Comparison of ENCODE assay signal across 12 mouse cellular contexts in genomic region chr16:32813362-32813761, GRCm38 (mm10). TPM values are rescaled to one million over a fixed set of nuclear protein-coding genes. Genes with fewer than 3 reads are reported as not detected.
DNase-seq lines count a peak whose midpoint lies in the region; ATAC-seq and TF ChIP-seq lines count a peak whose summit lies in the region.
"Had no signal": no experiment of that assay in that cellular context is flagged by ENCODE, and none has a peak within 500 bp of the region (broad histone marks: within the 10 kb centered on the region; RNA-seq: fewer than 3 reads in every experiment).

No protein-coding gene starts in this region.

- no peak overlapping the region for H3K27ac ChIP-seq in hindbrain, embryonic 15.5 days (replicated peaks)
- H3K27ac ChIP-seq in hindbrain, embryonic 11.5 days (ENCODE audit: low read depth, low read length), result no peak overlapping the region
- no peak overlapping the region for H3K27ac ChIP-seq in ES-E14 (ENCODE audit: insufficient read depth, low read depth, low read length, poor library complexity, severe bottlenecking)
- no peak overlapping the region for H3K27ac ChIP-seq in limb, embryonic 15.5 days

- no peak for DNase-seq in hindbrain, embryonic 11.5 days (ENCODE audit: low spot score)
- DNase-seq in 3134 (ENCODE audit: extremely low read depth, insufficient read length, low spot score) (peak; percentile 37), ES-E14 (ENCODE audit: low read depth, low spot score) (no peak)
- DNase-seq in left cerebral cortex, adult 18-20 months (ENCODE audit: low spot score in 2 of 2), result no peak
- DNase-seq in cerebellum, adult 11 months, result no peak
- no peak for DNase-seq in frontal cortex, adult 2 months (ENCODE audit: extremely low spot score in 1 of 2, low spot score in 1 of 2)

- H3K9me3 ChIP-seq in hindbrain, embryonic 15.5 days, result no peaks in the 10 kb centered on the region
- H3K9me3 ChIP-seq in hindbrain, embryonic 11.5 days (ENCODE audit: control insufficient read depth, low read length), result no peaks in the 10 kb centered on the region
- H3K9me3 ChIP-seq in ES-E14 (ENCODE audit: control insufficient read depth, insufficient read depth, low read depth, low read length), result no peaks in the 10 kb centered on the region
- no peaks in the 10 kb centered on the region for H3K9me3 ChIP-seq in limb, embryonic 15.5 days

- H3K27me3 ChIP-seq in hindbrain, embryonic 15.5 days, result no peaks in the 10 kb centered on the region
- no peaks in the 10 kb centered on the region for H3K27me3 ChIP-seq in hindbrain, embryonic 11.5 days (ENCODE audit: control insufficient read depth, insufficient read depth, low read length)
- no peaks in the 10 kb centered on the region for H3K27me3 ChIP-seq in limb, embryonic 15.5 days

- peaks cover 4% of the 10 kb centered on the region for H3K4me1 ChIP-seq in hindbrain, embryonic 15.5 days (replicated peaks)
- no peaks in the 10 kb centered on the region for H3K4me1 ChIP-seq in hindbrain, embryonic 11.5 days (replicated peaks; ENCODE audit: control insufficient read depth, insufficient read depth, low read length)
- peaks cover 6 to 16% of the 10 kb centered on the region in 2 experiments for H3K4me1 ChIP-seq in ES-E14 (ENCODE audit: control insufficient read depth in 2 of 2, insufficient read depth in 2 of 2, low read length in 2 of 2, poor library complexity in 1 of 2)
- peaks cover 13% of the 10 kb centered on the region for H3K4me1 ChIP-seq in limb, embryonic 15.5 days

- no peaks in the 10 kb centered on the region for H3K36me3 ChIP-seq in hindbrain, embryonic 15.5 days
- H3K36me3 ChIP-seq in hindbrain, embryonic 11.5 days (ENCODE audit: control insufficient read depth, insufficient read depth, low read length), result no peaks in the 10 kb centered on the region
- no peaks in the 10 kb centered on the region for H3K36me3 ChIP-seq in ES-E14 (ENCODE audit: control insufficient read depth, insufficient read depth, low read length, poor library complexity, severe bottlenecking)
- H3K36me3 ChIP-seq in limb, embryonic 15.5 days, result no peaks in the 10 kb centered on the region

- no peak for ATAC-seq in hindbrain, embryonic 15.5 days (ENCODE audit: low FRiP score, low read depth)
- no peak for ATAC-seq in hindbrain, embryonic 11.5 days (ENCODE audit: low FRiP score)
- ATAC-seq in limb, embryonic 15.5 days (ENCODE audit: insufficient number of reproducible peaks, low FRiP score, low TSS enrichment, low read depth), result no peak

- 50% methylated on average over 9 of the region's 9 CpGs for WGBS in hindbrain, embryonic 15.5 days
- 49% methylated on average over 9 of the region's 9 CpGs for WGBS in hindbrain, embryonic 11.5 days
- 47% methylated on average over 9 of the region's 9 CpGs for WGBS in limb, embryonic 15.5 days

- H3K4me3 ChIP-seq in hindbrain, embryonic 15.5 days, result no peak overlapping the region
- no peak overlapping the region for H3K4me3 ChIP-seq in hindbrain, embryonic 11.5 days (ENCODE audit: low read depth, low read length)
- H3K4me3 ChIP-seq in ES-E14 (ENCODE audit: insufficient read depth in 1 of 2, low read depth in 1 of 2, low read length in 2 of 2, poor library complexity in 1 of 2, severe bottlenecking in 1 of 2), result peak overlapping the region in 1 of 2 experiments; percentile 34; a peak in 1 of 4 replicates
- no peak overlapping the region for H3K4me3 ChIP-seq in limb, embryonic 15.5 days

- H3K9ac ChIP-seq in hindbrain, embryonic 15.5 days, result no peak overlapping the region
- H3K9ac ChIP-seq in hindbrain, embryonic 11.5 days (ENCODE audit: low read depth, low read length), result no peak overlapping the region
- peak overlapping the region; percentile 62; the same call in 1 of the 2 replicates for H3K9ac ChIP-seq in ES-E14 (ENCODE audit: insufficient read depth, low read depth, low read length, poor library complexity, severe bottlenecking)
- no peak overlapping the region for H3K9ac ChIP-seq in limb, embryonic 15.5 days

- in situ Hi-C loops in ES-E14 (cut with MboI; ENCODE audit: low sequenced_read_pairs in 2 of 2, unreplicated experiment in 2 of 2), result no loop called here

- H3K4me2 ChIP-seq in hindbrain, embryonic 15.5 days, result peak overlapping the region; percentile 38
- H3K4me2 ChIP-seq in hindbrain, embryonic 11.5 days (replicated peaks; ENCODE audit: low read depth, low read length), result no peak overlapping the region
- H3K4me2 ChIP-seq in limb, embryonic 15.5 days, result peak overlapping the region; percentile 36

TF ChIP-seq in ES-E14, 5 proteins besides CTCF, POLR2A, EP300 and RAD21:
- TF ChIP-seq MAFK (IDR thresholded peaks at IDR 0.05; ENCODE audit: insufficient read depth, low read depth, low read length) (no peak), CHD2 (IDR thresholded peaks at IDR 0.05; ENCODE audit: low read depth, low read length) (no peak), HCFC1 (IDR thresholded peaks at IDR 0.05; ENCODE audit: borderline replicate concordance, insufficient read depth, low read length) (no peak), ZC3H11A (IDR thresholded peaks at IDR 0.05; ENCODE audit: borderline replicate concordance, low read depth, low read length) (no peak), ZNF384 (IDR thresholded peaks at IDR 0.05; ENCODE audit: low read depth, low read length) (no peak)

RNA-seq across cellular contexts. Expression of gene Smbd1, which starts 3.1 kb away (rescaled TPM):
- not detected in 2 replicates for polyA plus RNA-seq in hindbrain, embryonic 15.5 days (2015; fragmentation: Nextera tagmentation; extraction: Ambion mirVana)
- polyA plus RNA-seq in hindbrain, embryonic 11.5 days (2014; fragmentation: Nextera tagmentation; extraction: Ambion mirVana), result not detected in 2 replicates
- total RNA-seq in ES-E14 (2012; rRNA removed), result 0.58 TPM in 1 of 2 replicates, not detected in the other
- polyA plus RNA-seq in limb, embryonic 15.5 days (2015; fragmentation: Nextera tagmentation; extraction: Ambion mirVana), result not detected in 2 replicates
- not detected for total RNA-seq in left cerebral cortex, adult 18-20 months (2021)
- not detected in 2 replicates for polyA plus RNA-seq in frontal cortex, adult 2 months (2012; rRNA removed)
- total RNA-seq: adrenal gland, adult 2 months had no signal
- polyA plus RNA-seq: adrenal gland, adult 2 months; erythroblast, embryonic 14.5 days; neural tube, embryonic 11.5 days had no signal

RNA-seq across cellular contexts. Expression of gene Muc20, which starts 16.1 kb away (rescaled TPM):
- polyA plus RNA-seq in hindbrain, embryonic 15.5 days (2015; fragmentation: Nextera tagmentation; extraction: Ambion mirVana), result 0.06 TPM in 1 of 2 replicates, not detected in the other
- polyA plus RNA-seq in hindbrain, embryonic 11.5 days (2014; fragmentation: Nextera tagmentation; extraction: Ambion mirVana), result not detected in 2 replicates
- total RNA-seq in ES-E14 (2012; rRNA removed), result not detected in 2 replicates
- polyA plus RNA-seq in limb, embryonic 15.5 days (2015; fragmentation: Nextera tagmentation; extraction: Ambion mirVana), result 0.15 TPM in 1 of 2 replicates, not detected in the other
- not detected for total RNA-seq in left cerebral cortex, adult 18-20 months (2021)
- polyA plus RNA-seq in frontal cortex, adult 2 months (2012; rRNA removed), result 0.04 TPM in 1 of 2 replicates, not detected in the other
- polyA plus RNA-seq: adrenal gland, adult 2 months; large intestine, adult 2 months; neural tube, embryonic 11.5 days had no signal
